Mouse (Mus musculus): ENCODE measurements around the gene Tmcc2. TPM values are rescaled to one million over a fixed set of nuclear protein-coding genes. Genes with fewer than 3 reads are reported as not detected.

The Tmcc2 gene
- total and polyA plus RNA-seq, 3 experiments = 6.7 to 99.6 (median 14.9) TPM

DNA sequence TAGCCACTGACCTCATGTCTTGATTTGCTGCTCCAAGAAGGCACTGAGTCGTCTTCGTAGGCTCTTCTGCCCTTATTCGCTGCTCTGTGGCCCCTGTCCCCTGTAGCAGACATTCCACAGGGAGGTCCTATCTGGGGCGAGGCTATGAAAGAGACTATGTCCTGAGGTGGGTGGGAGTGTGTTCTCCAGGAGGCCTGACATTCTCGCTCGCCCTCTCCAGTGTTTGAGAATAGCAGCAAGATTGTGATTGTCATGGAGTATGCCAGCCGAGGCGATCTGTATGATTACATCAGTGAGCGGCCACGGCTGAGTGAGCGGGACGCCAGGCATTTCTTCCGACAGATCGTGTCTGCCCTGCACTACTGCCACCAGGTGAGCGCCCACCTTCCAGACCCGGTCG is 63.6 kb downstream of the Tmcc2 start:
- Histone ChIP-seq H3K27me3 (ENCODE audit: insufficient read depth, low read length) (peaks cover 81% of the 10 kb centered on the region), H3K4me1 (ENCODE audit: insufficient read depth, low read depth, low read length) (peaks cover 9% of the 10 kb centered on the region; the same call in 1 of the 2 replicates), H3K36me3 (replicated peaks) (no peaks in the 10 kb centered on the region), H3K4me3 (ENCODE audit: low read depth, low read length) (no peak overlapping the region), H3K9me3 (replicated peaks) (no peaks in the 10 kb centered on the region)
- TF ChIP-seq TAL1 (conservative IDR thresholded peaks at IDR 0.05; ENCODE audit: low read depth, low read length) (no peak), GATA1 (IDR thresholded peaks at IDR 0.05; ENCODE audit: borderline replicate concordance, low read length) (no peak), GATA2 (IDR thresholded peaks at IDR 0.05; ENCODE audit: borderline replicate concordance, low read depth, low read length) (no peak), POLR2AphosphoS5 (IDR thresholded peaks at IDR 0.05; ENCODE audit: insufficient replicate concordance, low read depth, low read length) (no peak), CTCF (IDR thresholded peaks at IDR 0.05; ENCODE audit: low read depth, low read length) (no peak)
- DNase-seq (ENCODE audit: low spot score) = no peak
- ATAC-seq (ENCODE audit: extremely low read depth, insufficient number of reproducible peaks, low FRiP score, poor library complexity, severe bottlenecking) = no peak

DNA sequence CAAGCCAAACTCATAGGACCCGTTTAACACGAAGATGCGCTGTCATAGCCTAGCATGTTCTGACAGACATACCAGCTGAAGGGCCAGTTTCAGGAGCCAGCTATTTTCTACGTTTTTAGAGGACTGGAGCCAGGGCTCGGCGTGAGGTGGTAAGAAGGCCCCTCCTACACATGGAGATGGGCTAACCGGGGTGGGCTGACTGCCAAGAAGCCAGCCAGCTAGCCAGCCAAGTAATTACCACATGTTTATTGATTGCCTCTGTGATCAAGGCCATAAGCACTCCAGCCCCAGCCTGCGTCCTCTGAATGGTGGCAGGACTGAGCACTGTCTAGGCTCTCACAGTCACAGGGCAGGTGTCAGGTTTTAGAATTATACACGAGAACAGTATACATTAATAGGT is 64.3 kb downstream of the Tmcc2 start:
- no peaks in the 10 kb centered on the region for H3K9me3 ChIP-seq (replicated peaks)
- DNase-seq (ENCODE audit: low spot score) = no peak
- peaks cover 77% of the 10 kb centered on the region for H3K27me3 ChIP-seq (ENCODE audit: insufficient read depth, low read length)
- ATAC-seq (ENCODE audit: extremely low read depth, insufficient number of reproducible peaks, low FRiP score, poor library complexity, severe bottlenecking) = no peak
- TF ChIP-seq TAL1 (conservative IDR thresholded peaks at IDR 0.05; ENCODE audit: low read depth, low read length) (no peak), GATA2 (IDR thresholded peaks at IDR 0.05; ENCODE audit: borderline replicate concordance, low read depth, low read length) (no peak), GATA1 (IDR thresholded peaks at IDR 0.05; ENCODE audit: borderline replicate concordance, low read length) (no peak), CTCF (IDR thresholded peaks at IDR 0.05; ENCODE audit: low read depth, low read length) (no peak)
- no peaks in the 10 kb centered on the region for H3K36me3 ChIP-seq (replicated peaks)
- H3K4me3 ChIP-seq (ENCODE audit: low read depth, low read length) = no peak overlapping the region
- H3K4me1 ChIP-seq (ENCODE audit: insufficient read depth, low read depth, low read length) = peaks cover 10% of the 10 kb centered on the region; the same call in 1 of the 2 replicates

DNA sequence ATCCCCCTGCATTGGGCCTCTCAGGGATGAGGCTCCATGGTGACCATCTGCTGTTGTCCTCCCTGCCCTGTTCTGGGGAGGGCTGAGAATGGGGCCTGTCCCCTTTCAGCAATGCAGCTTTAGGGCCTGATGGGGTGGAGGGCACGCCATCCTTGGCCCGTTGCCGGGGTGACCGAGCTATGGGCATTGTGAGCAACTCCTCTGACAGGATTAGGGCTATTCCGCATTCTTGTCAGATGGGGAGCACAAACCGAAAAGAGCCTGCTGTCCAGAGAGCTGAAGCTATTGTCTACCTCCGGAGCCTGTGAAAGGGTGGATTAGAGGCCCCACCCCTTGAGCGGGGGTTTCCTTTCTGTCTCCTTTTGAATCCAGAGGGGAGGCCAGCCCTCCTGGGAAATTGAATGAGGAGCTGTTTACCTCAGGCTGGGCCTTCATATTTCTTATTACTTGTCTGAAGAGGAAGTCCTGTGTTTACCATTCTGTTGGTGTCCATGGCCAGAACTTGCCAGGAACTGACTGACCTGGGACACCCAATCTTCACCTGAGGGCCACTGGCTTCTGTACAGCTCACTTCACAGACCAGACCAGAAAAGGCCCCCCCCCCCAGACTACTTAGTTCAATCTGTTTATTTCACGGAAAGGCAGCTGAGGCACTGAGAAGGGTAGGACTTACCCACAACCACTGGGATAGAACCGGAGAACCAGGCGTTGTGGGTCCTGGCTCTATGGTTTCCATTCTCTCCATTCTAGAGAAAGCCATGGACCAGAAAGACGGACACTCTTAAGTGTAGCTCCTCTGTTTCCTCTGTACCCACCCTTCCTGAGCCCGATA is 68.2 kb downstream of the Tmcc2 start:
- no peak for TF ChIP-seq POLR2AphosphoS5 (IDR thresholded peaks at IDR 0.05; ENCODE audit: insufficient replicate concordance, low read depth, low read length)
- TF ChIP-seq GATA2 (IDR thresholded peaks at IDR 0.05; ENCODE audit: borderline replicate concordance, low read depth, low read length) = no peak
- TF ChIP-seq CTCF (IDR thresholded peaks at IDR 0.05; ENCODE audit: low read depth, low read length) = no peak
- TF ChIP-seq GATA1 (IDR thresholded peaks at IDR 0.05; ENCODE audit: borderline replicate concordance, low read length) = no peak
- no peak for TF ChIP-seq TAL1 (conservative IDR thresholded peaks at IDR 0.05; ENCODE audit: low read depth, low read length)
- Histone ChIP-seq H3K9me3 (replicated peaks) (no peaks in the 10 kb centered on the region), H3K4me3 (ENCODE audit: low read depth, low read length) (no peak overlapping the region), H3K4me1 (ENCODE audit: insufficient read depth, low read depth, low read length) (peaks cover 14% of the 10 kb centered on the region), H3K27me3 (ENCODE audit: insufficient read depth, low read length) (peaks cover 65% of the 10 kb centered on the region), H3K36me3 (replicated peaks) (no peaks in the 10 kb centered on the region)
- DNase-seq (ENCODE audit: low spot score) (no peak), ATAC-seq (ENCODE audit: extremely low read depth, insufficient number of reproducible peaks, low FRiP score, poor library complexity, severe bottlenecking) (no peak)

DNA sequence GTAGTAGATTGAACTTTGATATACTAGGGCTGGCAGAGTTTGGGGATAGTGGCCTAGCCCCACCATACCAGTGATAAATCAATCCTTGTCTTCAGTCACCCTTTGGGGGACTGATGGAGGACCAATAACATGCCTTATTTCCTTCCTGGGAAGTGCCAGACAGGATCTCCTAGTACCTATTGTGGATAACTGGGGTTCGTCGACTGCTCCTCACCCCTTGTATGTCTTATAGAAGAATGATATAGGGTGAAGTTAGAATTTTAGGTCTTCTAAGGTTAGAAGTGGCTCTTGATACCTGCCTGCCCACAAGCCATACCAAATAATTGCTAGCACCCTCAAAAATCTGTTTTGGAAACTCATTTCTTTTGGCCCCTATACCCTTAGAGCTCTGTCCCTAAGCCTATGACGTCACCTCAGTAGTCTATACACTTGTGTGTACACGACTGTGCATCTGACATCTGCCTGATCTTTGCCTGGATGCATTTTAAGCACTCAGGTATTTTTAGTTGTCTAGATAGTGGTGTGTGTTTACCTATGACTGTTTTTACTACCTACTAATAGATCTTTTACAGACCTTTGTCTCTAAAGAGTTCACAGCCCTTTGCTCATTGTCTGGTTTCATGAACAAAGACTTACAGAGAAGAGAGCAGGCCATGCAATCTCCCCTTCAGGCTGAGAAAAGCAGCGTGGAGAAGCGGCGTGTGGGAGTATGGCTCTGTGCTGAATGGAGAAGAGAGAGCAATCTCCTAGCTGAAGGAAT is 69.1 kb downstream of the Tmcc2 start:
- DNase-seq (ENCODE audit: low spot score) = no peak
- peaks cover 56% of the 10 kb centered on the region for H3K27me3 ChIP-seq (ENCODE audit: insufficient read depth, low read length)
- ATAC-seq (ENCODE audit: extremely low read depth, insufficient number of reproducible peaks, low FRiP score, poor library complexity, severe bottlenecking) = no peak
- no peaks in the 10 kb centered on the region for H3K9me3 ChIP-seq (replicated peaks)
- H3K4me3 ChIP-seq (ENCODE audit: low read depth, low read length) = no peak overlapping the region
- no peaks in the 10 kb centered on the region for H3K36me3 ChIP-seq (replicated peaks)
- peaks cover 14% of the 10 kb centered on the region for H3K4me1 ChIP-seq (ENCODE audit: insufficient read depth, low read depth, low read length)
- TF ChIP-seq POLR2AphosphoS5 (IDR thresholded peaks at IDR 0.05; ENCODE audit: insufficient replicate concordance, low read depth, low read length) (no peak), GATA2 (IDR thresholded peaks at IDR 0.05; ENCODE audit: borderline replicate concordance, low read depth, low read length) (no peak), CTCF (IDR thresholded peaks at IDR 0.05; ENCODE audit: low read depth, low read length) (no peak), GATA1 (IDR thresholded peaks at IDR 0.05; ENCODE audit: borderline replicate concordance, low read length) (no peak), TAL1 (conservative IDR thresholded peaks at IDR 0.05; ENCODE audit: low read depth, low read length) (no peak)

DNA sequence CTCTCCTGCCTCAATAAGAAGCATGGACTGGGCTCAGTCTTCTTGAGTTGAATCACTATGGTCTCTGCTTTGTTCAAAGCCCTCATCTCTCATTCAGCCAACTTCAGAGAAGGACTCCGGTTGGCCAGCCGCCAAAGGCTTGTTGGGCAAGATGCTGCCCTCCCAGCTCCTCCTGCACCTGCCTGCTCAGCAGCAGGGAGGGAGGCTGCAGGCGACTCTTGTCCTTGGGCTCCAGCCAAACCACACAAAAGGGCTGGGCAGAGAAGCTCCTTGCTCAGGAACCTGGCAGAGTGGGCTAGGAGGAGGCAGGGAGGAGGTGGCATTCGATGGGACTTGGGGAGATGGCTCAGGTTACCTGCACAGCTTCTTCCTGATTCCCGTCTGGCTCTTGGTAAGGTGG is 71.8 kb downstream of the Tmcc2 start:
- ATAC-seq (ENCODE audit: extremely low read depth, insufficient number of reproducible peaks, low FRiP score, poor library complexity, severe bottlenecking) = no peak
- peaks cover 55% of the 10 kb centered on the region for H3K27me3 ChIP-seq (ENCODE audit: insufficient read depth, low read length)
- DNase-seq (ENCODE audit: low spot score) = no peak

More for the DNA sequence above, 71.8 kb downstream of the Tmcc2 start:
- TF ChIP-seq CTCF (IDR thresholded peaks at IDR 0.05; ENCODE audit: low read depth, low read length) (no peak), GATA1 (IDR thresholded peaks at IDR 0.05; ENCODE audit: borderline replicate concordance, low read length) (no peak), POLR2AphosphoS5 (IDR thresholded peaks at IDR 0.05; ENCODE audit: insufficient replicate concordance, low read depth, low read length) (no peak), GATA2 (IDR thresholded peaks at IDR 0.05; ENCODE audit: borderline replicate concordance, low read depth, low read length) (no peak), TAL1 (conservative IDR thresholded peaks at IDR 0.05; ENCODE audit: low read depth, low read length) (no peak)
- Histone ChIP-seq H3K4me1 (ENCODE audit: insufficient read depth, low read depth, low read length) (peaks cover 14% of the 10 kb centered on the region), H3K9me3 (replicated peaks) (no peaks in the 10 kb centered on the region), H3K36me3 (replicated peaks) (no peaks in the 10 kb centered on the region), H3K4me3 (ENCODE audit: low read depth, low read length) (no peak overlapping the region)
